Mouse (Mus musculus) G1E-ER4 (cell line): ENCODE data around the gene Reck. TPM values are rescaled to one million over a fixed set of nuclear protein-coding genes. Genes with fewer than 3 reads are reported as not detected.

Experiments used
- GATA1 ChIP-seq: IDR thresholded peaks from one replicate; pipeline ENCODE4 v1.8.0; 2012; ENCODE audit warnings: low read length, inconsistent platforms
- polyA plus RNA-seq: library from polyadenylated mRNA; stranded (reverse); fragments of >175 nt; gene quantifications from 2 replicates; pipeline ENCODE4 v1.2.3, GENCODE M21; 2012

The Reck gene
- polyA plus RNA-seq, 1 experiment = not detected

DNA sequence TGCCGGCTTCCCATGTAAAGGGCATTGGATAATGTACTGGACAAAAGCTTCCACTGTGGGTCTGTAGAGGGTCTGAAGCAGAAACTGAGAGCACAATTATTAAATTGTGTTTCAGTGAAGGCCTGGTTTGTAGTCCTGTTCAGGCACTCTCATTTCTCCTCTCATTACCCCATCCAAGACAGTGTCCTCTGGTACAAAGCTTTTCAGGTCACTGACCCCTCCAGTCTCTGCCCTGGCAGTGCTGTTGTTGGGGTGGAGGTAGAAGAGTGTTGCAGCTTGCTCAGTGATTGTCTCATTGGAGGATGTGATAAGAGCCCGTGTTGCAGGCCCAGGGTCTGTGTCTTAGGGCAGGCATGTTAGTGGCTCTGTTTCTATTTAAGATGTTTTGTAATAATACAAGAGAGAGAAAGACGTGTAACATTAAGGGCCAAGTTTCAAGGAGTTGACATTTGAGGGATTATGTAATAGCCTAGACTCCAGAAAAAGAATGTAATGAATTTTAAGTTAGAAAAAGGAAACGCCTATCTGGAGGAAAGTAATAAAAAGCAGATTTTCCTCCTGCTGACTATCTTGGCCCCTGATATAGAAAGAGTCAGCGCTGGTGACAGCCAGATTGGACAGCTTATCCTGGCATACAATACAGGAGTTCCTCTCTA, 2.9 kb downstream of the Reck start:
- no peak for TF ChIP-seq GATA1

- TF ChIP-seq GATA1 = no peak
Measured at GRCm38 (mm10) chr4:43879566-43879965, 4.2 kb downstream of the Reck start.

- TF ChIP-seq GATA1 = no peak
Measured at GRCm38 (mm10) chr4:43884196-43884595, 8.9 kb downstream of the Reck start.

- no peak for TF ChIP-seq GATA1
Measured at GRCm38 (mm10) chr4:43891247-43891646, 15.9 kb downstream of the Reck start.

DNA sequence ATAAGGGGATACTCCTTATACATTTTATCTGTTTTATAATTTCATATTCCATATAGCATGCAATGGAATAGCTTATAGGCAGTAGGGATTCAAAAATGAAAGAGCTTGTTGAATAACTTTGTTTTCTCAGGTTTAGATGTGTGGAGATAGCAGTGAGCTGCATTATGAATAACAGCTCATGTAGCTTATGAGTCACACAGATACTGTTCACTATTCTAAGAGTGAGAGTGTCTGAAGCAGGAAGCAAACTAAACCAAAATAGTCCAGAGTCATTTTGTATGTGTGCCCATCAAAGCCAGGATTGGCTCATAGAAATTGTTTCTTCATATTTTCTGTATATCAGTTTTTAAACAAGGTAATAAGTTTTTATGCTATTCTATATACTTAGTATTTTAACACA, 21.9 kb downstream of the Reck start:
- no peak for TF ChIP-seq GATA1

DNA sequence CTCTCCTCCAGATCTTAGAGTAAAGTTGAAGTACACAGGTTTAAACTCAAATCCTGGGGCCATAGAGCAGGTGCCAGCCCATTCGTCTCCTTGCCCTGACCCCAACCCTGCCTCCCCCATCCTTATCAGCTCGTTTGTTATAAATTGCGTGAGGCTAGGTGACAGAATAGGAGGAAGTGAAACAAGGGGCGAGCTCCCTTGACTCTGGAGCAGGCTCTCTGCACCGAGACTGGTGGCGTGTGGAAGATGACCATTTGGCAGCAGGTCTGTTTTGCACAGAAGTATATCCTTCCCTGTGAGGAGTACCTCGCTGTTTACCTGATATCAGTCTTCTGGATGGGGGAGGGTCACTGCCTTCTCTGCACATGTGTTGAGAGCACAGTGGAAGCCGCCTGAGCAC, 23.9 kb downstream of the Reck start:
- no peak for TF ChIP-seq GATA1

GRCm38 (mm10) chr4:43903690-43904089, 28.4 kb downstream of the Reck start:
- TF ChIP-seq GATA1 = no peak

DNA sequence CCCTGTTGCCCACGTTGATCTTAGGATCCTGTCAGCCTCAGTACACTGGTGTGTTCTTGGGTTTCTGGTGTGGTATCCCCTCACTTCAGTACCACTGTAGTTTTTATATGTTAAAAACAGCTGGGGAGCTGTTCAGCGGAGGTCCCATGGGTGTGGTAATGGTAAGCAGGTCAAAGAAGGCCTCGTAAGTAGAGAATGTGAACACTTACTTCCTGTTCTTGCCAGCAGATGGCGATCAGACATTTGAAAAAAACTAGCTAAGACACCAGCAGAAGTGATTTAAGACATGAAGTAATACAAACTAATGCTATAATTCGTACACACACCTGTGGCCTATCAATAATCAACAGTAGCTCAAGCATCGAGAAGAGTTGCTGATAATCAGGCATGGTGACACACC, 31.1 kb downstream of the Reck start:
- TF ChIP-seq GATA1 = no peak

GRCm38 (mm10) chr4:43918221-43918620, 42.9 kb downstream of the Reck start:
- TF ChIP-seq GATA1 = no peak

DNA sequence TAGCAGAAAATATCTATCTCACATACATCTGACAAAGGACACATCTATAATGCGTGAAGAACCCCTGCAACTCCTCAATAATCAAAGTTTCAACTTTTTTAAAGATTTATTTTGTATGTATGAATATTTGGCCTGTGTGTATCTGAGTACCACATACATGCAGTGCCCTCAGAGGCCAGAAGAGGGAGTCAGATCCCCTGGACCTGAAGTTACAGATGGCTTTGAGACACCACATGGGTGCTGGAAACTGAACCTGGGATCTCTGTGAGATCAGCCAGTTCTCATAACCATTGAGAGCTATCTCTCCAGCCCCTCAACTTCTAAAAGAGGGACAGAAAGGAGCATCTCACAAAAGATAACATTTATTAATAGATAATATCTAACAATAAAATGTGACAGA, 45.3 kb downstream of the Reck start:
- TF ChIP-seq GATA1 = no peak

- TF ChIP-seq GATA1 = no peak
Measured at GRCm38 (mm10) chr4:43925125-43925524, 49.8 kb downstream of the Reck start.

- no peak for TF ChIP-seq GATA1
Measured at GRCm38 (mm10) chr4:43925779-43926178, 50.4 kb downstream of the Reck start.

- TF ChIP-seq GATA1 = no peak
Measured at GRCm38 (mm10) chr4:43927826-43928225, 52.5 kb downstream of the Reck start.

GRCm38 (mm10) chr4:43931877-43932276, 56.5 kb downstream of the Reck start:
- TF ChIP-seq GATA1 = no peak

- TF ChIP-seq GATA1 = no peak
Measured at GRCm38 (mm10) chr4:43936186-43936585, 60.9 kb downstream of the Reck start.

DNA sequence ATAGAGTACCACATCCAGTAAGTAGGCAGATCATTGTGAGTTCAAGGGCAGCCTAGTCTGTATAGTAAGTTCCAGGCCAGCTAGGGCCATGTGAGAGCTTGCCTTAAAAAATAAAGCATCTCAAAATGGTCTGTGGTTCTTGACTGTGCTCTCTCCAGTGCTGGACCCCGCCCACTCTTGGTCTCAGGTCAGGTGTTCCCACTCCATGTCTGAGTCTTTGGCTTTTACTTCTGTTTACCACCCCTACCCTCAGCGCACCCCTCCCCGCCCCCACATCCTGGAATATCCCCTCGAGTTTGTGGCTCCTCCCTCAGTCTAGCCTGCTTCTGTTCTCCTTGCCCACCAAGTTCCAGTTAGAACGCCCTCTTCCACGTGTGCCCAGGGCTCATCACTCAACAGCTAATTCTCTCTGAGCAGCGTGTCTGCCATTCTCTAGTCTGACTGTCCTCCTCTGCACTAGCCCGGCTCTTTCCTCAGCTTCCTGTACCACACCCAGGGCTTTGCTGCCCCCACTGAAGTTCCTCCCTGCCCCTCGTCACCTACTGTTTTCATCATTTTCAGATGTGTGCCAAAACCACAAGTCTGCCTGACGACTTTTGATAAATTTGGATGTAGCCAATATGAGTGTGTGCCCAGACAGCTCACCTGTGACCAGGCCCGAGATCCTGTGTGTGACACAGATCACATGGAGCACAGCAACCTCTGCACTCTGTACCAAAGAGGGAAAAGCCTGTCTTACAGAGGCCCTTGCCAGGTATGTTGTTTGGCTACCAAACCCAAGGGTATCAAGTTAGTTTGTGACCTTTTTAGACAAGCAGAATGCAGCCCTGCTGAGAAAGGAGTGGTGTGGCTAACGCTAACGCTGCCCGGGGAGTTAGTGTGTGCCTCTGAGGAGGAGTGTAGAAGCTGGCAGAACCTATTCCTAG, 61.7 kb downstream of the Reck start:
- TF ChIP-seq GATA1 = no peak

DNA sequence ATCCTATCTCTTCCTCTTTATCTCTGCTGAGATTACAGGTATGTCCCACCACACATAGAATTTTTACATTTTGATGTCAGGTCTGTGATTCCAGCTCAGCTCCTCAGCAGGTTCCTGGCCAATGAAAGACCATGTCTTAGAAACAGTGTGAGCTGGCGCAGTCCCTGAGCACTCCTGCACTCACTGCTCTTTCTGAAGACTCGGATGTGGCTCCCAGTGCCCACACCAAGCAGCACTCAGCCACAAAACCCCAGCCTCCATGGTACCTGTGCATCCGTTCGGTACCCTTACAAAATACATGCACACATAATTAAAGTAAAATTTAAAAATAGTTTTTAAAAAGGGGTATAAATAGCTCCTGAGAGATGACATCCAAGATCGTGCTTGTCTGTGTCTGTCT, 66.0 kb downstream of the Reck start:
- no peak for TF ChIP-seq GATA1
